Mouse (Mus musculus) gastrocnemius, adult 2 months (tissue): ENCODE data around the gene Wdr75. TPM values are rescaled to one million over a fixed set of nuclear protein-coding genes. Genes with fewer than 3 reads are reported as not detected.

Experiments used
- DNase-seq: peaks from one replicate; pipeline ENCODE4 v3.0.0; 2022
- H3K27ac ChIP-seq: fragments of 200-600 bp; 2 replicates; pipeline ENCODE4 v1.8.1; 2022; ENCODE audit warnings: mild to moderate bottlenecking
- H3K4me3 ChIP-seq: fragments of 200-600 bp; 2 replicates; pipeline ENCODE4 v1.8.1; 2022; ENCODE audit warnings: mild to moderate bottlenecking, moderate library complexity
- CTCF ChIP-seq: fragments of 200-600 bp; IDR thresholded peaks from 2 replicates; pipeline ENCODE4 v1.8.1; 2022; ENCODE audit warnings: antibody characterized with exemption, mild to moderate bottlenecking, moderate library complexity
- intact Hi-C: fragments of 180-260 bp; cut with DNase I; formaldehyde crosslinking; loops from one replicate; pipeline ENCODE4 v1.15.1; 2025
- total RNA-seq, 2 experiments: library from RNA; stranded (reverse); gene quantifications; 2 replicates each; pipeline ENCODE4 v1.2.3; 2021

Gene Wdr75
- total RNA-seq, 2 experiments from 2014 or later = 18.5 to 24.7 TPM

DNA sequence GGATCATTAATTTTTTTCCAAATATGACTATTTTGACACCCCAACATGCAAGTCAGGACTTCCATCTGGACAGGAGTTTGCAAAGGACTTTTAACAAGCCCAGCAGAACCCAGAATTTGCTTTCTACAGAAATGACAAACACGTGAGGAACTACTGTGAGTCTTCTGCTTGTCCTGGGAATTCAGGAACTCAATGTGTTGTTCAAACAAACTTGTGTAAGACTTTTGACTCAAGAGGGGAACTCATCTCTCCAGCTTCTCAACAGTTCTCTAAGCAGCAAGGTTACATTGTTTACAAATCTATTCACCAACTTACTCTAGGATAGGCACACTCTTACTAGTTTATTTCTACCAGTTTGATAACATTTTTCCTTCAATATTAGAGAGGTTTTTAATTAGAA is 63.1 kb downstream of the Wdr75 start:
- no peak overlapping the region for H3K4me3 ChIP-seq
- no peak for TF ChIP-seq CTCF
- DNase-seq = no peak
- H3K27ac ChIP-seq = no peak overlapping the region
- intact Hi-C loops = no loop called here

DNA sequence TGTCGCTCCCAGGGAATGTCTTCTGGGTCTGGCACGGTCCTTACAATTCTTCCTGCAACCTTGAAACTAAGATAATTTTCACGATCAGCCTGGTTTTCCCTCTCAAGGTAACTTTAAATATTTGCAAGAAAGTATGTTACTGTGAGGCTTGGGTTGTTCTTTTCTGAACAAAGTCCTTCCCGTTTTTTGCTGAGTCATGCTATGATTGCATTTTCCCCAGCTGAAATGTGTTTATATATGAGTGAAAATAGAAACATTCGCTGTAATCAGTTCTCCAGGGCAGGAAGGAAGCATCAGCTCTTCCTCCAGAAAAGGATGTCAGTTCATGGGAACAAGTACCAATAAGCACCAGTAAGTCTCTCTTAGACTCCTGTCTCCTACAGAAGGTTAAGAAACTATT is 65.4 kb downstream of the Wdr75 start:
- peak overlapping the region; percentile 17 for H3K4me3 ChIP-seq
- no peak for DNase-seq
- intact Hi-C loops = loop anchor here (10.0 kb wide), 1 partner anchor 64 kb away; the partner anchor contains the start of gene Slc40a1
- no peak for TF ChIP-seq CTCF
- peak overlapping the region; percentile 76 for H3K27ac ChIP-seq

DNA sequence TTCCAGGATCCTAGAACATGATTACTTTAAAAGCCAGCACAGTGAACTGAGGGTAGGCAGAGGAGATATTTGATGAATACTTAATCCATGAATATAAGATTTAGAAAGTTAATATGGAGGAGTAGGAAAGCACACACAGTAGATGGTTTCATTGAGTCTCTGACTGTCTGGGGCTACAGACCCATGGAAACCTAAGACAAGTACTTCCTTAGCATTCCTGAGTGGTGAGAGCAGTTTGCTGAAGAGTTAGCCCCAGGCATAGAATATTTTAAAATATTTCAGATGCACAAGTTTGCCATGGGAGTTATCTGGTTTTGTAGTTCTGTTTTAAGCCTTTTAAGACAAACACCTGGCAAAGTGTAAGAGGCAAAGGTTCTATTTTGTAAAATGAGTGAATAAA is 66.2 kb downstream of the Wdr75 start:
- Histone ChIP-seq H3K27ac (peak overlapping the region; percentile 76), H3K4me3 (no peak overlapping the region)
- intact Hi-C loops = loop anchor here (10.0 kb wide), 1 partner anchor 64 kb away; the partner anchor contains the start of gene Slc40a1
- no peak for TF ChIP-seq CTCF
- DNase-seq = no peak

DNA sequence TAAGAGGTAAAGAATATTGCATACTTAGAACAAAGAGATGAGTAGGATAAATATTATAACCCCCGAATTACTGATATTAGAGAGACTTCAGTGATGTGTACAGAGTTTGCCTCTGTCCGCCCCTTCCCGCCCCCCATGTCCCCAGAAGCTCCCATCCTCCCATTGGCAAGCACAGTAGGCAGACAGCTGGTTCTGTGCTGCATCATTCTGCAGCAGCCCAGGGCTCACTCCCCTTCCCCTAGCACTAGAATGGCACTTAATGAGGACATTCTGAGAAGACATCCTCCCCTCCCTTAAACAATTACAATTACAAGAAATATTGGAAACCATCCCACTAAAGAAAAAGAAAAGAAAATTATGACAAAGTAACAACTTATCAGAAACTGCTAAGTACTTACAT is 68.7 kb downstream of the Wdr75 start:
- Histone ChIP-seq H3K27ac (no peak overlapping the region), H3K4me3 (no peak overlapping the region)
- TF ChIP-seq CTCF = no peak
- DNase-seq = peak; percentile 21
- intact Hi-C loops = loop anchor here (10.0 kb wide), 1 partner anchor 61 kb away; the partner anchor contains the start of gene Slc40a1

DNA sequence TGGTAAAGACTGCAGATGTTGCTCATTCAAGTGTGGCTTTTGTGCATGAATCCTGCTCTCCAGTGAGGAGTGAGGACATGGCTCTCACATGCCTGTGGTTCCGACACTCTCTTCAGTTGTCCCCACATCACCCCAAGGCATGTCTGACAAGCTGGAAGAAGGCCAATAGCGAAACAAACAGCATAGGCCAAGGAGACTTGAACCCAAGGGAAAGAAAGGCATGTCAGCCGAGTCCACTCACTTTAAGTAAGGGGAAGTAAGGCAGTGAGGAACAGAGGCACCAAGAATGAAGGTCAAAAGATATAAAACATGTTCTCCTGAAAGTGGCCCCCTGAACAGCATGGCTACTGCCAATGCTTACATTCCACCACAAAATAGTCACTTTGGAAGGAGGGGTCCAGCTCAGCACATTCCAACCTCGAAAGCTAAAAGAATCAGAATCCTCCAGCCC is 69.6 kb downstream of the Wdr75 start:
- Histone ChIP-seq H3K27ac (peak overlapping the region; percentile 68), H3K4me3 (no peak overlapping the region)
- no peak for TF ChIP-seq CTCF
- intact Hi-C loops = loop anchor here (10.0 kb wide), 1 partner anchor 60 kb away; the partner anchor contains the start of gene Slc40a1
- DNase-seq = peak; percentile 23

DNA sequence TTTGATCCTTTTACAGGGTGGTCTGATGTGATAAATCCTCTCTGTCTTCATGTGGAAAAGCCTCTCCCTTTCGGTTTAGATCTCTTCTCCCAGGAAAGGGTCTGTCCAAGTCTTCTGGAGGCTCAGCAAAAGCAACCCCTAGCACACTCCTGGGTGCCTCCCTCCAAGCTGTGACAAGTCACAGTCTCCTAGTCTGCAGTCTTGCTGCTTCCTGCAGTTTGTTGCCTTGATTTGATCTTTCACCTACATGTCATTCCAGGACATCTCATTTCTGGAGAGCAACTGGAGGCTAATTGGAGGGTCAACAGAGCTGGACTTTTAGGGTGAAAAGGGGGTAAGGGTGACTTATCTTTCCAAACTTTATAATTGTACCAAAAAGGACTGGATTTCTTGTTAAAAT is 70.3 kb downstream of the Wdr75 start:
- intact Hi-C loops = loop anchor here (10.0 kb wide), 1 partner anchor 59 kb away; the partner anchor contains the start of gene Slc40a1
- no peak for DNase-seq
- H3K27ac ChIP-seq = peak overlapping the region; percentile 68
- H3K4me3 ChIP-seq = no peak overlapping the region
- TF ChIP-seq CTCF = no peak

DNA sequence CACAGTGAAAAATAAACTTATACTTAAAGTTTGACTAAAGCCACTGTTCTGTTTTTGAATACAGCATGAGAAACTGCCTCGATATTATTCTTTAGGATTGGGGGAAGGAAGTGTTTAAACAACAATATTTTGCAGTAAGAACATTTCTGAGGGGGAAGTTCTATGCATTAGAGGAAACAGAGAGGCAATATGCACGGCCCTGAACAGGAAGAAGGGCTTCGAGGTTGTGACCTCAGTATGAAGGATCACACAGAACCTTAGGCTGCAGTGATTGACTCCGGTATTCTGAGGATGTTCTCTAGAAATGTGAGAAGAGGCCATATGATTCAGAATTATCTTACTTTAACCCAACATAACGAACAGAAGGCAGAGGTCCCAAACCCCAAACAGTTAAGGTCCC is 70.8 kb downstream of the Wdr75 start:
- Histone ChIP-seq H3K27ac (peak overlapping the region; percentile 68; the same call in 1 of the 2 replicates), H3K4me3 (no peak overlapping the region)
- TF ChIP-seq CTCF = no peak
- no peak for DNase-seq
- intact Hi-C loops = loop anchor here (10.0 kb wide), 1 partner anchor 59 kb away; the partner anchor contains the start of gene Slc40a1

DNA sequence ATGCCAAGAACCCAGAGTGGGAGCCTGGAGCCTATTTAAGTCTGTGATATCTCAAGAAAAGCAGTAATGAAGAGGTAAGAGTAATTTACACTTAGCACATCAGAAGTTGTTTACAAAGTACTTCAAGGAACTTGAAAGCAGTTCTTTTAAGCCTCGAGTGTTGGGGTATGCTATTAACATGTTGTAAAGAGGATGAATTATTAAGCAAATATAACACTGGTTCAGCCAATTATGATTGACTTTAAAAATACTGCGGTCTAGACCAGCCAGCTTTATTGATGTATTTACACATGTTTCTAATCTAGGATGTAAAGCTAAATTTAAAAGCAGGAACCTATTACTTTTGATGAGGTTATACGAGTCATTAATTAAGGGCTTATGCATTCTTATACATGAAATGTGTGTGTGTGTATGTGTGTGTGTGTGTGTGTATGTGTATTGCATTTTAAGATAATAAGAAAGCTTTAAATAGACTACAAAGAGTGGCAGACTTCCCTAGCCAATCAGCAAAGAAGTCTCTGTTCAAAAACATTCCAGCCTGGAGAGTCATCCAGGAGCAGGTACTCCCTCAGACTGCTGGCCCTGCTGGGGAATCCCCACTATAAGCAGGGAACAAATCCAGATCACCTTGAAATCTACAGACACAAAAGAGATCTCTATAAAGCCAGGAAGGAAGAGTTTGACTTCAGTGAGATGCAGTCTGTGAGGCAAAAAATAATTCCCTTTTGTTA is 71.5 kb downstream of the Wdr75 start:
- no peak for DNase-seq
- no peak overlapping the region for H3K4me3 ChIP-seq
- TF ChIP-seq CTCF = no peak
- no peak overlapping the region for H3K27ac ChIP-seq
- intact Hi-C loops = loop anchor here (10.0 kb wide), 1 partner anchor 58 kb away; the partner anchor contains the start of gene Slc40a1

DNA sequence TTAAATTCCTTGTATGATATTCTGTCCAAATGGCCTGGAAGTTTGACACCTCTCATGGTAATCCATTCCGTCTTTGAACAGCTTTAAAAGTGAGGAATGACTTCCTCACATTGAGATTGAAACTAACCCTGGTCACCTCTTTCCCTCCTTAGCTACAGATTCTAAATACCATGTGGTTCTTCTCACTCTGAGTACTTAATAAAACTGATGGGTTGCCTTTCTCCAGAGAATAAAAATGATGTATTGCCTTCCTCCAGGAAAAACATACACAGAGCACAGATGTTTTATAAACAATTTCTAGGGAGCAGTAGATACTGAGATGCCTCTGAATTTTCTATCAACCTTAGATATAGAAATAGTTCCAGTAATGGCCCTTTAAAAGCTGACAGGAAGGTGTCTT is 73.1 kb downstream of the Wdr75 start:
- intact Hi-C loops = loop anchor here (10.0 kb wide), 1 partner anchor 57 kb away; the partner anchor contains the start of gene Slc40a1
- no peak overlapping the region for H3K4me3 ChIP-seq
- DNase-seq = no peak
- TF ChIP-seq CTCF = no peak
- H3K27ac ChIP-seq = no peak overlapping the region; the same call in 1 of the 2 replicates

DNA sequence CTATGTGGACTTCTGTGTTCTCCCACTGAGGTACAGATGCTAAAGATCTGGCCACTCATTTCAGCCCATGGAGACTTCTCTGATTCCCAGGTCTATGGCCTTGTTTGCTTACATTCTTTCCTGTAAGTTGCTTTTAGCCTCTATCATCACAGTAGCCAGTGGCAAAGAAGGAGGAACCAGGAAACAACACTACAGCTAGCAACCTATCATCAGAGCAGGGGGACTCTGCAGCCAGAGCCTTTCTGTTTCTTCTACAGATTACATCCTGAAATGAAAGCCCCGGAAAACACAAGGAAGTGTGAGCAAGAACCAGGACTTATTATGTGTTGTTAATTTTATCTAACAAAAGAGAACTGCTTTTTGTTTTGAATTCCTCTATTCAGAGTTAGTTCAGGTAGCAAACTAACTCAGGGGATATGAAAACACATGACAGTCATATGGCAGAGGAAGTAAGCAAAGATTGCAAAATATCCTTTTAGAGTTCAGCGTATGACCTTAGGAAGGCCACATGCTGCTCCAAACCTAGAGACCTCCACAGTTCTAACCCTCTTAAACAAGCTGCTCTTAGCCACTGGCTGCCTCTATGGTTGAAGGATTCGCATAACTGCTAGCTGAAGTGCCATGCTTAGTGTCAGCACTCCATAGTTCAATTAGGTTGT is 73.6 kb downstream of the Wdr75 start:
- TF ChIP-seq CTCF = no peak
- intact Hi-C loops = loop anchor here (10.0 kb wide), 1 partner anchor 56 kb away; the partner anchor contains the start of gene Slc40a1
- Histone ChIP-seq H3K4me3 (no peak overlapping the region), H3K27ac (peak overlapping the region; percentile 16)
- no peak for DNase-seq

Other genes with a start within 250 kb of the Wdr75 start
- gene Gm5269, start 95.1 kb downstream of the Wdr75 start, total RNA-seq = not detected
- gene Slc40a1, start 131.4 kb downstream of the Wdr75 start, total RNA-seq = 10 to 100 TPM; 21.3 to 26.3 TPM